Mouse (Mus musculus): Measurements from ENCODE around the gene Rbm20. TPM values are rescaled to one million over a fixed set of nuclear protein-coding genes. Genes with fewer than 3 reads are reported as not detected.

Gene Rbm20
- polyA plus RNA-seq (2015; fragmentation: Nextera tagmentation; extraction: Ambion mirVana), result 0.05 and 0.33 TPM in 2 replicates

DNA sequence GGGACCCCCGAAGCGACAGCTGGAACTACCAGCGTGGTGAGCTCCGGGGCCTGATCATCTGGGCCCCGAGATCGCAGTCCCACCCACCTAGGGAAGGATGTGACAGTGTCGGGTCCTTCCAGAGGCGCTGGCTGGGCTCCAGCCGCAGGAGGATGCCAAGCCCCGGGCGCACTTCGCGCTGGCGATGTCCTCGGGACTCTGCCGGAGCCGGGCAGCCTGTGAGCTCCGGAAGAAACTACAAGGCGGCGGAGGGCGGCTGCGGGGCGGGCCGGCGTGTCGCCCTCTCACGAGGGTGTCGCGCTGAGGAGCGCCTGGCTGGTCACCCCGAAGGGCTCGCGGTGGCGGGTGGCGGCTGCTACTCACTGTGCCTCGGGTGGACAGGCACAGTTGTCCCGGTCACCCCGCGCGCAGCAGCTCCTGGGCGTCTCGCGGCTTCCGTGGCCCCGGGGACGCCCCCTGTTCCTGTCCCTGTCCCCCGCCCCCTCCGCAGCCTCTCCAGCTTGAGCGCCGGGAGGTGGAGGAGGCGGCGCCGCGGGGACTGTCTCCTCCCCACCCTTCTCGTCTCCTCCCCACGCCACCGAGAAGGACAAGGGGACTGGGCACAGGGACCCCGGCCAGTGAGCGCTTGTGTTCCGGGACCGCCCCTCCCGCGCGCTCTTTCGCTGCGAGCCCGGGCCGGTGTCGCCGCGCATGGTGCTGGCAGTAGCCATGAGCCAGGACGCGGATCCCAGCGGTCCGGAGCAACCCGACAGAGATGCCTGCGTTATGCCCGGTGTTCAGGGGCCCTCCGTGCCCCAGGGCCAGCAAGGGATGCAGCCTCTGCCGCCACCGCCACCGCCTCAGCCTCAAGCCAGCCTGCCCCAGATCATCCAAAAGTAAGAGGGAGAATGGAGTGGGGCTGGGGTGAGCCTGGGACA, at the start of gene Rbm20:
Gene Rbm20, plus strand, starts transcription at position 589 of the 917 bp plus-strand sequence.
- WGBS (ENCODE audit: insufficient replicate concordance), result 2% methylated on average over 73 of the region's 82 CpGs
- Histone ChIP-seq H3K9me3 (replicated peaks) (no peaks in the 10 kb centered on the region), H3K4me1 (replicated peaks) (peaks cover 11% of the 10 kb centered on the region; the same call in 1 of the 2 replicates), H3K9ac (0 out of 2 replicates have a peak within 1 kb of the TSS, but pooled peaks have one; percentile 29), H3K36me3 (no peaks in the 10 kb centered on the region), H3K4me3 (replicated peaks) (peak within 1 kb of the TSS; percentile 57), H3K27ac (no peak within 1 kb of the TSS), H3K4me2 (peak within 1 kb of the TSS; percentile 74), H3K27me3 (peaks cover 86% of the 10 kb centered on the region)
- no peak for DNase-seq
- ATAC-seq (ENCODE audit: low read depth), result no peak

DNA sequence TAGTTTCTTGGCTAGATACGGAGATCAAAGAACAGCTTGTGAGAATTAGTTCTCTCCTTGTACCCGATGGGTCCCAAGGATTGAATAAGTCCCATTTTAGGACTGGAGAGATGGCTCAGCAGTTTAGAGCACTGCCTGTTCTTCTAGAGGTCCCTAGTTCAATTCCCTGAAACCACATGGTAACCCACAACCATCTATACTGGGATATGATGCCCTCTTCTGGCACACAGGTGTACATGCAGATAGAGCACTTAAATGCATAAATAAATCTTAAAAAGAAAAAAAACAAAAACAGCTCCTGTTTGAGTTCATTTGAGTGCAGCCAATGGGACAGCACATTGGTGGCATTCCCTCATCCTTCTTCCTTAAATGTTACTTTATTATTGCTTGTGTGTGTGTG, 39.1 kb upstream of the Rbm20 start:
- no peak overlapping the region for H3K9ac ChIP-seq
- H3K4me1 ChIP-seq (replicated peaks), result no peaks in the 10 kb centered on the region
- H3K9me3 ChIP-seq (replicated peaks), result no peaks in the 10 kb centered on the region
- H3K27ac ChIP-seq, result no peak overlapping the region
- no peak overlapping the region for H3K4me2 ChIP-seq
- H3K36me3 ChIP-seq, result peaks cover 84% of the 10 kb centered on the region
- no peak for DNase-seq
- WGBS (ENCODE audit: insufficient replicate concordance), result 96% methylated on average over 2 of the region's 2 CpGs
- no peaks in the 10 kb centered on the region for H3K27me3 ChIP-seq
- no peak overlapping the region for H3K4me3 ChIP-seq (replicated peaks)
- no peak for ATAC-seq (ENCODE audit: low read depth)

- DNase-seq, result no peak
- Histone ChIP-seq H3K27me3 (no peaks in the 10 kb centered on the region), H3K4me1 (replicated peaks) (no peaks in the 10 kb centered on the region), H3K4me2 (no peak overlapping the region), H3K9me3 (replicated peaks) (no peaks in the 10 kb centered on the region), H3K36me3 (peaks cover 84% of the 10 kb centered on the region), H3K4me3 (replicated peaks) (no peak overlapping the region), H3K9ac (no peak overlapping the region), H3K27ac (no peak overlapping the region)
- ATAC-seq (ENCODE audit: low read depth), result no peak
- WGBS (ENCODE audit: insufficient replicate concordance), result 87% methylated on average over 8 of the region's 8 CpGs
Observed at GRCm38 (mm10) chr19:53638727-53639126, 38.4 kb upstream of the Rbm20 start.

DNA sequence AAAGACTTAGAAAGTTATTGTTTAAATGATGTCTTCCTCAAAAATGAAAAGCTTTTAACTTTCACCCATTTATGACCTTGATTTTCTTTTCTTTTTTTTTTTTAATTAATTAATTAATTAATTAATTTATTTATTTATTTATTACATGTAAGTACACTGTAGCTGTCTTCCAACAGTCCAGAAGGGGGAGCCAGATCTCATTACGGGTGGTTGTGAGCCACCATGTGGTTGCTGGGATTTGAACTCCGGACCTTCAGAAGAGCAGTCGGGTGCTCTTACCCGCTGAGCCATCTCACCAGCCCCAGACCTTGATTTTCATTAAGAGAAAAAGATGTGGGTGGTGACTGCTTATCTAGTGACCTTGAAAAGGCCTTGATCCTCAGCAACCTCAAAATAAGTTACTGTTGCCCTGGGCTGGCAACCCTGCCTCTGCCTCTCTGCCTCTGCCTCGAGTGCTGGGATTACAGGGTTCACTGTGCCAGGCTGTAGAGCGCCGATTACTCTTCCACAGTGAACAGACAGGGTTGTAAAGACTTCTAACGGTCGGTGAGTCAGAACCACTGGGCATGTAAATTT, 33.0 kb upstream of the Rbm20 start:
- Histone ChIP-seq H3K27ac (no peak overlapping the region), H3K36me3 (peaks cover 82% of the 10 kb centered on the region), H3K9me3 (replicated peaks) (no peaks in the 10 kb centered on the region), H3K4me2 (no peak overlapping the region), H3K27me3 (no peaks in the 10 kb centered on the region), H3K4me1 (replicated peaks) (no peaks in the 10 kb centered on the region; the same call in 1 of the 2 replicates), H3K9ac (no peak overlapping the region), H3K4me3 (replicated peaks) (no peak overlapping the region)
- ATAC-seq (ENCODE audit: low read depth) (no peak), DNase-seq (no peak)
- 86% methylated on average over 9 of the region's 9 CpGs for WGBS (ENCODE audit: insufficient replicate concordance)

DNA sequence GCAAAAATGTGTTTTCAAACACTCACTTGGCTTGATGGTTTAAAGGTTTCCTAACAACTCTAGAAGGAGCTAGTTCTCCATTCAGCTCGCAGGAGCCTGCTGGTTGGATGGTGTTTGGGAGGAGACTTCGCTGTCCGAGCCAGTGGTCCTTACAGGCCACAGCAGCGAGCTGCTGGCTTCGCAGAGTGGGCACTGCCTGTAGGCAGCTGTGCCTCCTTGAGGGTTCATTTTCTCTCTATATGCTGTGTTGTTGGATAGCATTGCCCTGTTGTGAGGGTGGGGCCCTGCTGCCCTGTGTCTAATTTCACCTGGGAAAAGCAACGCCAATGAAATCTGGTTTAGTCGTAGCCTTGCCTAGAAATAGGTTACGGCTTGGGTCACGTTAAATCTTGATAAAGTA, 29.8 kb upstream of the Rbm20 start:
- H3K4me1 ChIP-seq (replicated peaks), result peaks cover 9% of the 10 kb centered on the region
- DNase-seq (no peak), ATAC-seq (ENCODE audit: low read depth) (no peak)
- H3K27me3 ChIP-seq, result no peaks in the 10 kb centered on the region
- peaks cover 59% of the 10 kb centered on the region for H3K36me3 ChIP-seq
- H3K27ac ChIP-seq, result no peak overlapping the region
- 86% methylated on average over 9 of the region's 9 CpGs for WGBS (ENCODE audit: insufficient replicate concordance)
- no peak overlapping the region for H3K9ac ChIP-seq
- H3K4me2 ChIP-seq, result no peak overlapping the region
- no peak overlapping the region for H3K4me3 ChIP-seq (replicated peaks)
- no peaks in the 10 kb centered on the region for H3K9me3 ChIP-seq (replicated peaks)

GRCm38 (mm10) chr19:53648056-53648455, 29.1 kb upstream of the Rbm20 start:
- DNase-seq (no peak), ATAC-seq (ENCODE audit: low read depth) (0 out of 2 replicates have a peak, but pooled peaks have one; percentile 26)
- Histone ChIP-seq H3K27ac (no peak overlapping the region), H3K9me3 (replicated peaks) (no peaks in the 10 kb centered on the region), H3K4me3 (replicated peaks) (no peak overlapping the region), H3K4me1 (replicated peaks) (peaks cover 9% of the 10 kb centered on the region), H3K27me3 (no peaks in the 10 kb centered on the region), H3K4me2 (no peak overlapping the region), H3K9ac (no peak overlapping the region), H3K36me3 (peaks cover 54% of the 10 kb centered on the region)
- WGBS (ENCODE audit: insufficient replicate concordance), result 40% methylated on average over 5 of the region's 5 CpGs

DNA sequence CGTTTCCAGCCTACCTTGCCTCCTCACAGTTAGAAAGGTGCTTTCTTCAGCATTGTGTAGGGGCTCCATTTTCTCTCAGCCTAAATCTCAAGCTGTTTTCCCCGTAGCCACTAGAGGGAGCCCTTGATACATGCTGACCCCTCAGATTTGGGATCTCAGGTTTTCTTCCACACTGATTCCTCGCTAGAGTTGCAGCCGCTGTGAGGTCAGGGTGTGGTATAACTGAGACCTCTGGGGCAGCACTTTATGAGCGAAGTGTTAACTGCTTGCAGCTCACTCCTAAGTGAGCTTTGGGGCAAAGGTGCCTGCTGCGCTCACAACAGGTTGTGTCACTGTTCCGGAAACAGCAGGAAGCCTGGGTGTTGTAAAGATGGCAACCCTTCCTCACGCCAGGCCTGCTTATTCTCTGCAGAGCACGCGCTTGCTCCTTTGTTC, 28.3 kb upstream of the Rbm20 start:
- 44% methylated on average over 10 of the region's 10 CpGs for WGBS (ENCODE audit: insufficient replicate concordance)
- Histone ChIP-seq H3K36me3 (peaks cover 47% of the 10 kb centered on the region), H3K4me2 (no peak overlapping the region), H3K27me3 (no peaks in the 10 kb centered on the region), H3K4me3 (replicated peaks) (no peak overlapping the region), H3K27ac (no peak overlapping the region), H3K4me1 (replicated peaks) (peaks cover 9% of the 10 kb centered on the region), H3K9me3 (replicated peaks) (no peaks in the 10 kb centered on the region), H3K9ac (no peak overlapping the region)
- ATAC-seq (ENCODE audit: low read depth) (peak; percentile 19), DNase-seq (peak; percentile 46)

GRCm38 (mm10) chr19:53649361-53649760, 27.7 kb upstream of the Rbm20 start:
- 79% methylated on average over 6 of the region's 6 CpGs for WGBS (ENCODE audit: insufficient replicate concordance)
- no peaks in the 10 kb centered on the region for H3K9me3 ChIP-seq (replicated peaks)
- H3K4me2 ChIP-seq, result no peak overlapping the region
- ATAC-seq (ENCODE audit: low read depth) (no peak), DNase-seq (no peak)
- peaks cover 43% of the 10 kb centered on the region for H3K36me3 ChIP-seq
- H3K9ac ChIP-seq, result no peak overlapping the region
- no peaks in the 10 kb centered on the region for H3K27me3 ChIP-seq
- no peak overlapping the region for H3K4me3 ChIP-seq (replicated peaks)
- no peak overlapping the region; the same call in 1 of the 2 replicates for H3K27ac ChIP-seq
- H3K4me1 ChIP-seq (replicated peaks), result peaks cover 9% of the 10 kb centered on the region

DNA sequence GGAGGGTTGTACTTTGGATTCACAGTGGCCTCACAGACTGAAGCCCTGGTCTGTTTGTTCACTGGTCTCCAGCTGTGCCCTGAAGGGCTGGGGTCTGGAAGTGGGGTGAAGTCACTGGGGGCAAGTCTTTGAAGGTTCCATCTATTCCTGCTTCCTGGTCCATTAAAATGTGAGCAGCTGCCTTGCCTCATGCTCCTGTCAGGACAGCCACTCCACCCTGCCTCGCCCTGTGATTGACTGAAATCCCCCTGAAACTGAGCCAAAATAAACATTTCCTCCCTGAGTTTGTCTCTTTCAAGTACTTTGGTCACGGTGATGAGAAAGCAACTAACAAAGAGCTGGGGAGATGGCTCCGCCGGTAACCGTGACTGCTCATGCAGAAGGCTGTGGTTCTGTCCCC, 27.3 kb upstream of the Rbm20 start:
- H3K36me3 ChIP-seq, result peaks cover 40% of the 10 kb centered on the region
- H3K4me3 ChIP-seq (replicated peaks), result no peak overlapping the region
- no peak overlapping the region for H3K9ac ChIP-seq
- DNase-seq (no peak), ATAC-seq (ENCODE audit: low read depth) (peak; percentile 23)
- 80% methylated on average over 5 of the region's 5 CpGs for WGBS (ENCODE audit: insufficient replicate concordance)
- no peak overlapping the region; the same call in 1 of the 2 replicates for H3K27ac ChIP-seq
- H3K4me2 ChIP-seq, result no peak overlapping the region
- H3K27me3 ChIP-seq, result no peaks in the 10 kb centered on the region
- H3K4me1 ChIP-seq (replicated peaks), result peaks cover 9% of the 10 kb centered on the region
- H3K9me3 ChIP-seq (replicated peaks), result no peaks in the 10 kb centered on the region

- H3K36me3 ChIP-seq, result peaks cover 31% of the 10 kb centered on the region
- peaks cover 9% of the 10 kb centered on the region for H3K4me1 ChIP-seq (replicated peaks)
Observed at GRCm38 (mm10) chr19:53650921-53651320, 26.2 kb upstream of the Rbm20 start.

GRCm38 (mm10) chr19:53652267-53652666, 24.8 kb upstream of the Rbm20 start:
- no peaks in the 10 kb centered on the region for H3K27me3 ChIP-seq
- H3K9me3 ChIP-seq (replicated peaks), result no peaks in the 10 kb centered on the region
- H3K4me3 ChIP-seq (replicated peaks), result no peak overlapping the region
- no peak overlapping the region for H3K27ac ChIP-seq
- peaks cover 17% of the 10 kb centered on the region for H3K36me3 ChIP-seq
- no peak overlapping the region for H3K9ac ChIP-seq
- DNase-seq (no peak), ATAC-seq (ENCODE audit: low read depth) (no peak)
- 72% methylated on average over 9 of the region's 9 CpGs for WGBS (ENCODE audit: insufficient replicate concordance)
- no peak overlapping the region for H3K4me2 ChIP-seq
- H3K4me1 ChIP-seq (replicated peaks), result peaks cover 9% of the 10 kb centered on the region

More at GRCm38 (mm10) chr19:53650921-53651320, 26.2 kb upstream of the Rbm20 start:
- H3K27ac ChIP-seq, result no peak overlapping the region
- no peak for ATAC-seq (ENCODE audit: low read depth)
- WGBS (ENCODE audit: insufficient replicate concordance), result 58% methylated on average over 7 of the region's 7 CpGs
- no peak overlapping the region for H3K9ac ChIP-seq
- H3K9me3 ChIP-seq (replicated peaks), result no peaks in the 10 kb centered on the region
- no peak overlapping the region for H3K4me3 ChIP-seq (replicated peaks)
- DNase-seq, result no peak
- no peak overlapping the region for H3K4me2 ChIP-seq
- no peaks in the 10 kb centered on the region for H3K27me3 ChIP-seq
